ENCODE assay signal across 22 mouse cellular contexts in genomic region chr3:105405516-105405915, GRCm38 (mm10). TPM values are rescaled to one million over a fixed set of nuclear protein-coding genes. Genes with fewer than 3 reads are reported as not detected.
A peak's percentile ranks its signal among the peaks of the same experiment; 100 is the strongest.
DNase-seq lines count a peak whose midpoint lies in the region; ATAC-seq and TF ChIP-seq lines count a peak whose summit lies in the region.
"Had no signal": no experiment of that assay in that cellular context is flagged by ENCODE, and none has a peak within 500 bp of the region (broad histone marks: within the 10 kb centered on the region; RNA-seq: fewer than 3 reads in every experiment).

No protein-coding gene starts in this region.

- H3K4me2 ChIP-seq in intestine, embryonic 15.5 days (replicated peaks) = 0 out of 2 replicates have a peak overlapping the region, but pooled peaks have one; percentile 6
- H3K4me2 ChIP-seq in kidney, embryonic 14.5 days (replicated peaks; ENCODE audit: low read depth, low read length) = no peak overlapping the region
- H3K4me2 ChIP-seq: embryonic facial prominence, embryonic 15.5 days; forebrain, embryonic 15.5 days; heart, embryonic 11.5 days; limb, embryonic 13.5 days; liver, embryonic 12.5 days; midbrain, embryonic 12.5 days had no signal

- intact Hi-C loops in gastrocnemius, postnatal 36 days (cut with DNase I) = no loop called here

- no peaks in the 10 kb centered on the region for H3K36me3 ChIP-seq in intestine, embryonic 15.5 days
- H3K36me3 ChIP-seq in kidney, embryonic 14.5 days (ENCODE audit: control insufficient read depth, insufficient read depth, low read length) = no peaks in the 10 kb centered on the region
- H3K36me3 ChIP-seq: embryonic facial prominence, embryonic 15.5 days; forebrain, embryonic 15.5 days; hindbrain, embryonic 10.5 days; limb, embryonic 13.5 days; liver, embryonic 12.5 days; midbrain, embryonic 12.5 days had no signal

- 64% methylated on average over 7 of the region's 7 CpGs for WGBS in intestine, embryonic 15.5 days
- 61% methylated on average over 7 of the region's 7 CpGs for WGBS in kidney, embryonic 14.5 days
- WGBS in olfactory bulb, adult 2 months = 84% methylated on average over 7 of the region's 7 CpGs

- no peak overlapping the region for H3K4me3 ChIP-seq in intestine, embryonic 15.5 days (replicated peaks)
- H3K4me3 ChIP-seq in kidney, embryonic 14.5 days (ENCODE audit: low read length) = no peak overlapping the region
- H3K4me3 ChIP-seq in olfactory bulb, adult 2 months (ENCODE audit: insufficient read depth, low read depth, low read length) = no peak overlapping the region
- H3K4me3 ChIP-seq: embryonic facial prominence, embryonic 15.5 days; forebrain, embryonic 15.5 days; hindbrain, embryonic 10.5 days; limb, embryonic 13.5 days; liver, embryonic 12.5 days; midbrain, embryonic 12.5 days had no signal

- no peak for TF ChIP-seq CTCF in olfactory bulb, adult 2 months (IDR thresholded peaks at IDR 0.05; ENCODE audit: insufficient read depth, low read depth, low read length)

- H3K9me3 ChIP-seq in intestine, embryonic 15.5 days = no peaks in the 10 kb centered on the region
- H3K9me3 ChIP-seq in kidney, embryonic 14.5 days (ENCODE audit: control insufficient read depth, low read length) = no peaks in the 10 kb centered on the region
- H3K9me3 ChIP-seq: embryonic facial prominence, embryonic 15.5 days; forebrain, embryonic 15.5 days; hindbrain, embryonic 10.5 days; limb, embryonic 13.5 days; liver, embryonic 12.5 days; midbrain, embryonic 12.5 days had no signal

- peak overlapping the region; percentile 71 for H3K27ac ChIP-seq in intestine, embryonic 15.5 days
- peak overlapping the region; percentile 14; the same call in 1 of the 2 replicates for H3K27ac ChIP-seq in kidney, embryonic 14.5 days (ENCODE audit: low read depth, low read length)
- H3K27ac ChIP-seq in olfactory bulb, adult 2 months (ENCODE audit: insufficient read depth, low read depth, low read length) = peak overlapping the region; percentile 65; the same call in 1 of the 2 replicates
- H3K27ac ChIP-seq: embryonic facial prominence, embryonic 15.5 days; forebrain, embryonic 15.5 days; hindbrain, embryonic 10.5 days; limb, embryonic 13.5 days; liver, embryonic 12.5 days; midbrain, embryonic 12.5 days had no signal

- H3K9ac ChIP-seq in intestine, embryonic 15.5 days = no peak overlapping the region
- no peak overlapping the region for H3K9ac ChIP-seq in kidney, embryonic 14.5 days (ENCODE audit: low read depth, low read length)
- H3K9ac ChIP-seq: embryonic facial prominence, embryonic 15.5 days; forebrain, embryonic 15.5 days; limb, embryonic 13.5 days; liver, embryonic 12.5 days; midbrain, embryonic 12.5 days had no signal

- no peak for ATAC-seq in intestine, embryonic 15.5 days
- ATAC-seq in kidney, embryonic 14.5 days (ENCODE audit: low FRiP score, low TSS enrichment) = no peak
- ATAC-seq: CD4-positive, CD25-positive, alpha-beta regulatory T cell, adult 4 months; forebrain, embryonic 15.5 days; liver, embryonic 12.5 days had no signal

- peaks cover 5% of the 10 kb centered on the region; the same call in 1 of the 2 replicates for H3K4me1 ChIP-seq in intestine, embryonic 15.5 days (replicated peaks)
- 0 out of 2 replicates have a peak, but pooled peaks cover 7% of the 10 kb centered on the region for H3K4me1 ChIP-seq in kidney, embryonic 14.5 days (ENCODE audit: control insufficient read depth, insufficient read depth, low read length)
- H3K4me1 ChIP-seq in olfactory bulb, adult 2 months (ENCODE audit: control insufficient read depth, insufficient read depth, low read length) = peaks cover 31% of the 10 kb centered on the region
- H3K4me1 ChIP-seq: limb, embryonic 13.5 days; liver, embryonic 12.5 days had no signal

- DNase-seq in adrenal gland, postnatal 14 days = peak; percentile 32
- no peak for DNase-seq in adrenal gland, adult 8-10 months
- DNase-seq in cerebellum, adult 9-10 months = no peak
- DNase-seq in gastrocnemius, postnatal 36 days = no peak
- no peak for DNase-seq in spleen, postnatal 4 days (ENCODE audit: low spot score in 2 of 2)
- DNase-seq: cerebellum, adult 2 months; lung, adult 18-20 months had no signal

- TF ChIP-seq POLR2A in olfactory bulb, adult 2 months (IDR thresholded peaks at IDR 0.05; ENCODE audit: insufficient read depth, low read depth, low read length) = no peak

- H3K27me3 ChIP-seq in intestine, embryonic 15.5 days (replicated peaks) = no peaks in the 10 kb centered on the region
- H3K27me3 ChIP-seq in kidney, embryonic 14.5 days (ENCODE audit: control insufficient read depth, insufficient read depth, low read length) = no peaks in the 10 kb centered on the region
- H3K27me3 ChIP-seq: embryonic facial prominence, embryonic 15.5 days; forebrain, embryonic 15.5 days; limb, embryonic 13.5 days; liver, embryonic 12.5 days; midbrain, embryonic 12.5 days had no signal

RNA-seq across cellular contexts. Expression of gene Kcnd3, which starts 46.6 kb away (rescaled TPM):
- 4.5 and 5.4 TPM in 2 replicates for total RNA-seq in adrenal gland, postnatal 14 days (2021)
- total RNA-seq in adrenal gland, adult 8-10 months (2022) = 10 to 100 TPM in 2 of 4 experiments, 1 to 10 TPM in 2; 5.2 to 15.0 (median 10.0) TPM
- 4.3 and 4.5 TPM in 2 replicates for polyA plus RNA-seq in intestine, embryonic 15.5 days (2015; fragmentation: Nextera tagmentation; extraction: Ambion mirVana)
- polyA plus RNA-seq in kidney, embryonic 14.5 days (2014; fragmentation: Nextera tagmentation; extraction: Ambion mirVana) = 1.5 and 2.8 TPM in 2 replicates
- polyA plus RNA-seq in olfactory bulb, adult 2 months (2012; ENCODE audit: insufficient read depth, insufficient read length, low replicate concordance, missing spikeins) = 42.2 TPM in 1 of 2 replicates, not detected in the other
- total RNA-seq in gastrocnemius, postnatal 36 days (2021) = under 1 TPM in 1 of 2 experiments, not detected in 1; 0.20 TPM
- total RNA-seq: common myeloid progenitor, adult 5-6 weeks; granulocyte monocyte progenitor cell, adult 5-6 weeks; megakaryocyte, adult 5-6 weeks; neutrophil, adult 5-6 weeks had no signal

Comparison
In these comparisons a context has a peak if more than half of its experiments do, and no peak if none do; other contexts are left out.
1. H3K27ac ChIP-seq: peak in every context shown above with its lines; median percentile 71 in intestine, embryonic 15.5 days; 65 in olfactory bulb, adult 2 months; 14 in kidney, embryonic 14.5 days.